Comparison of ENCODE assay signal across 13 mouse cellular contexts in the genomic region with DNA sequence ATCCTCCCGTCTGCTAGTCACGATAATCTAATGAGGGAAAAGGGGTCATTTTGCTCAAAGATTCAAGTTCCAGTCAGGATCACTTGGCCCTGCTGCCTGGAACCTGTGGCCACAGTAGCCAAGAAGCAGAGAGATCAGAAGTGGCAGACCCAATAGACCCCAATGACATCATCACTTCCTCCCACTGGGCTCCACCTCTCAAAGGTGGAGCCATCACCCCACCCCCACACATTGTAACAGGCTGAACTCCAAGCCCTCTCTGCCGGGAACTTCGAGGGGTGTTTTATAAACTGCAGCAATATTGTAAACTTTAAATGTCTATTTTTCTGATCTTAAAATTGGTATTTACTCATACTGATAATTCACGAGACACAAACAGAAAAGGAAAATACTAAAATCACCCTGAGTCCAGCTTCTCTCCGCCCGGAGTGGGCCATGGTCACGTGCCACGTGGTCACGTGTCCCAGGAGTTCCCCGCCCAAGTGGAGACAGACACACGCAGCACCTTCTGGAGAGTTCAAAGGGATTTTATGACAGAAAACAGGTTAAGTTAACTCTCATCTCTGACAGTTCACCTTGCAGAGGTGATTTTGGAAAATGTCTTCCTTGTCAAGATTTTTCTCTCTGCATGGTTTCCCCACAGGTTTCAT. TPM values are rescaled to one million over a fixed set of nuclear protein-coding genes. Genes with fewer than 3 reads are reported as not detected.
DNase-seq lines count a peak whose midpoint lies in the region; ATAC-seq and TF ChIP-seq lines count a peak whose summit lies in the region.
"Had no signal": no experiment of that assay in that cellular context is flagged by ENCODE, and none has a peak within 500 bp of the region (broad histone marks: within the 10 kb centered on the region; RNA-seq: fewer than 3 reads in every experiment).

No protein-coding gene starts in this region.

- no peak for TF ChIP-seq CTCF in cerebellum, adult 2 months (IDR thresholded peaks at IDR 0.05; ENCODE audit: borderline replicate concordance, insufficient read depth, low read depth, low read length)

- H3K4me2 ChIP-seq in hindbrain, embryonic 11.5 days (replicated peaks; ENCODE audit: low read depth, low read length) = no peak overlapping the region
- peak overlapping the region; percentile 13; the same call in 1 of the 2 replicates for H3K4me2 ChIP-seq in limb, embryonic 11.5 days (ENCODE audit: low read depth, severe bottlenecking)

- DNase-seq in hindbrain, embryonic 10.5 days (ENCODE audit: low spot score) = peak; percentile 22
- no peak for DNase-seq in hindbrain, embryonic 11.5 days (ENCODE audit: low spot score)
- peak; percentile 10 for DNase-seq in thymus, postnatal 0 days (ENCODE audit: low spot score)
- DNase-seq in thymus, postnatal 14 days = no peak
- peak; percentile 44 for DNase-seq in limb, embryonic 11.5 days (ENCODE audit: low spot score)
- no peak for DNase-seq in cerebellum, adult 2 months
- DNase-seq in cerebellum, postnatal 4 days (ENCODE audit: low spot score in 2 of 2) = no peak
- DNase-seq in layer of hippocampus, postnatal 14 days (ENCODE audit: low spot score in 2 of 2) = no peak

- no peaks in the 10 kb centered on the region for H3K9me3 ChIP-seq in hindbrain, embryonic 10.5 days
- H3K9me3 ChIP-seq in hindbrain, embryonic 11.5 days (ENCODE audit: control insufficient read depth, low read length) = no peaks in the 10 kb centered on the region
- H3K9me3 ChIP-seq in limb, embryonic 11.5 days (ENCODE audit: control insufficient read depth, low read length) = no peaks in the 10 kb centered on the region
- H3K9me3 ChIP-seq: G1E had no signal

- H3K27ac ChIP-seq in hindbrain, embryonic 10.5 days = no peak overlapping the region
- H3K27ac ChIP-seq in hindbrain, embryonic 11.5 days (ENCODE audit: low read depth, low read length) = no peak overlapping the region
- no peak overlapping the region for H3K27ac ChIP-seq in limb, embryonic 11.5 days (replicated peaks; ENCODE audit: low read depth, low read length)
- H3K27ac ChIP-seq in cerebellum, adult 2 months (ENCODE audit: insufficient read depth, low read length) = no peak overlapping the region

- no peaks in the 10 kb centered on the region for H3K36me3 ChIP-seq in hindbrain, embryonic 10.5 days
- no peaks in the 10 kb centered on the region for H3K36me3 ChIP-seq in hindbrain, embryonic 11.5 days (ENCODE audit: control insufficient read depth, insufficient read depth, low read length)
- no peaks in the 10 kb centered on the region for H3K36me3 ChIP-seq in limb, embryonic 11.5 days (ENCODE audit: control insufficient read depth, insufficient read depth, low read length)

- WGBS in hindbrain, embryonic 10.5 days = 22% methylated on average over 12 of the region's 12 CpGs
- WGBS in hindbrain, embryonic 11.5 days = 23% methylated on average over 12 of the region's 12 CpGs
- WGBS in limb, embryonic 11.5 days = 17% methylated on average over 12 of the region's 12 CpGs
- WGBS in cerebellum, adult 2 months = 34% methylated on average over 12 of the region's 12 CpGs

- ATAC-seq in hindbrain, embryonic 11.5 days (ENCODE audit: low FRiP score) = no peak
- no peak for ATAC-seq in limb, embryonic 11.5 days (ENCODE audit: insufficient number of reproducible peaks, low FRiP score, low TSS enrichment, low read depth)

- H3K27me3 ChIP-seq in hindbrain, embryonic 10.5 days (ENCODE audit: insufficient read depth, poor library complexity, severe bottlenecking) = no peaks in the 10 kb centered on the region
- H3K27me3 ChIP-seq in hindbrain, embryonic 11.5 days (ENCODE audit: control insufficient read depth, insufficient read depth, low read length) = no peaks in the 10 kb centered on the region
- no peaks in the 10 kb centered on the region for H3K27me3 ChIP-seq in limb, embryonic 11.5 days (ENCODE audit: control insufficient read depth, insufficient read depth, low read length)
- H3K27me3 ChIP-seq in cerebellum, adult 2 months (ENCODE audit: control insufficient read depth, insufficient read depth, low read length) = no peaks in the 10 kb centered on the region

- H3K9ac ChIP-seq in hindbrain, embryonic 11.5 days (ENCODE audit: low read depth, low read length) = no peak overlapping the region
- no peak overlapping the region for H3K9ac ChIP-seq in limb, embryonic 11.5 days (ENCODE audit: low read length)

- peaks cover 6% of the 10 kb centered on the region for H3K4me1 ChIP-seq in hindbrain, embryonic 10.5 days (replicated peaks)
- no peaks in the 10 kb centered on the region for H3K4me1 ChIP-seq in hindbrain, embryonic 11.5 days (replicated peaks; ENCODE audit: control insufficient read depth, insufficient read depth, low read length)
- no peaks in the 10 kb centered on the region for H3K4me1 ChIP-seq in limb, embryonic 11.5 days (ENCODE audit: control insufficient read depth, insufficient read depth, low read length)
- no peaks in the 10 kb centered on the region for H3K4me1 ChIP-seq in cerebellum, adult 2 months (ENCODE audit: control insufficient read depth, insufficient read depth, low read length)

- no peak for TF ChIP-seq POLR2A in cerebellum, adult 2 months (IDR thresholded peaks at IDR 0.05; ENCODE audit: borderline replicate concordance, insufficient read depth, low read length)

- no peak overlapping the region for H3K4me3 ChIP-seq in hindbrain, embryonic 10.5 days
- no peak overlapping the region for H3K4me3 ChIP-seq in hindbrain, embryonic 11.5 days (ENCODE audit: low read depth, low read length)
- no peak overlapping the region for H3K4me3 ChIP-seq in limb, embryonic 11.5 days (ENCODE audit: low read depth, low read length)
- no peak overlapping the region for H3K4me3 ChIP-seq in cerebellum, adult 2 months (replicated peaks; ENCODE audit: insufficient read depth, low read depth, low read length)

RNA-seq across cellular contexts. Expression of a gene that starts 8.2 kb away (rescaled TPM):
- 0.70 and 1.1 TPM in 2 replicates for polyA plus RNA-seq in hindbrain, embryonic 10.5 days (2016; fragmentation: Nextera tagmentation; extraction: Ambion mirVana)
- polyA plus RNA-seq in hindbrain, embryonic 11.5 days (2014; fragmentation: Nextera tagmentation; extraction: Ambion mirVana) = 0.61 and 1.3 TPM in 2 replicates
- 10.7 and 11.4 TPM in 2 replicates for polyA plus RNA-seq in thymus, postnatal 0 days (2015; fragmentation: Nextera tagmentation; extraction: Ambion mirVana)
- 1.0 and 1.4 TPM in 2 replicates for polyA plus RNA-seq in limb, embryonic 11.5 days (2014; fragmentation: Nextera tagmentation; extraction: Ambion mirVana)
- polyA plus RNA-seq in cerebellum, adult 2 months (2012; rRNA removed) = 2.4 and 2.5 TPM in 2 replicates
- total RNA-seq in layer of hippocampus, postnatal 14 days (2021) = 1 to 10 TPM; 2.1 to 3.0 TPM

RNA-seq across cellular contexts. Expression of a gene that starts 14.0 kb away (rescaled TPM):
- polyA plus RNA-seq in hindbrain, embryonic 10.5 days (2016; fragmentation: Nextera tagmentation; extraction: Ambion mirVana) = not detected in 2 replicates
- polyA plus RNA-seq in hindbrain, embryonic 11.5 days (2014; fragmentation: Nextera tagmentation; extraction: Ambion mirVana) = not detected in 2 replicates
- 0.61 and 1.1 TPM in 2 replicates for polyA plus RNA-seq in thymus, postnatal 0 days (2015; fragmentation: Nextera tagmentation; extraction: Ambion mirVana)
- polyA plus RNA-seq in limb, embryonic 11.5 days (2014; fragmentation: Nextera tagmentation; extraction: Ambion mirVana) = not detected in 2 replicates
- polyA plus RNA-seq in cerebellum, adult 2 months (2012; rRNA removed) = not detected in 2 replicates
- total RNA-seq in layer of hippocampus, postnatal 14 days (2021) = not detected
- total RNA-seq: left cerebral cortex, postnatal 14 days; neutrophil, adult 5-6 weeks had no signal
- polyA plus RNA-seq: brain, embryonic 14.5 days; frontal cortex, adult 2 months; G1E had no signal

Comparison
In these comparisons a context has a peak if more than half of its experiments do, and no peak if none do; other contexts are left out.
1. DNase-seq: peak in hindbrain, embryonic 10.5 days (single experiment), thymus, postnatal 0 days (single experiment) and limb, embryonic 11.5 days (single experiment); none in hindbrain, embryonic 11.5 days (single experiment), thymus, postnatal 14 days (single experiment), cerebellum, adult 2 months (0 of 2), cerebellum, postnatal 4 days (0 of 2) and layer of hippocampus, postnatal 14 days (0 of 2).